Mouse (Mus musculus): ENCODE measurements around the gene Stab1.

DNA sequence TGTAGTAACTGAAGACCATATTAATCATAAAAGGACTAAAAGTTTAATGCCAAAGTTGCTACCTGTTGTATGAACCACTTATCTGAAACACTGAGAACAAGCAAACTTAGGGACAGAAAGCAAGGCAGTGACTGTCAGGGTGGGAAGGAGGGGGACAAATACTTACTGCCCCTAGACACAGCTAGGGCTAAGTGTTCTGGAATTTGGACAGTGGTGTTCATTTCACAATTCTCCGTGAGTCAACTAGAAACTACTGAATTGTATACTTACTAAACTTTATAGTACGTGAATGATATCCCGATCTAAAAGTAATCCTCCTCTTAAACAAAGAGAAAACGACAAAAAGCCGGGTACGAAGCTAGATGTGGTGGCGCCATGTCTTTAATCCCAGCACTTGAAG, 31.2 kb upstream of the Stab1 start:
- no peak for TF ChIP-seq POLR2A (IDR thresholded peaks at IDR 0.05; ENCODE audit: low read depth, low read length)
- TF ChIP-seq CTCF (conservative IDR thresholded peaks at IDR 0.05; ENCODE audit: insufficient read depth, insufficient read length, low read depth, low read length) = no peak
